Mouse (Mus musculus) gastrocnemius, postnatal 25 days (tissue): Measurements from ENCODE around the gene Casz1. TPM values are rescaled to one million over a fixed set of nuclear protein-coding genes. Genes with fewer than 3 reads are reported as not detected.

ENCODE experiments used
- DNase-seq: peaks from one replicate; pipeline ENCODE4 v3.0.0; 2022
- total RNA-seq, 2 experiments: library from RNA; stranded (reverse); gene quantifications; 1 replicate in 1 of 2; 2 replicates in 1 of 2; pipeline ENCODE4 v1.2.3; 2021

Casz1 gene
- total RNA-seq, 2 experiments from 2014 or later = 27.8 to 30.2 TPM

DNA sequence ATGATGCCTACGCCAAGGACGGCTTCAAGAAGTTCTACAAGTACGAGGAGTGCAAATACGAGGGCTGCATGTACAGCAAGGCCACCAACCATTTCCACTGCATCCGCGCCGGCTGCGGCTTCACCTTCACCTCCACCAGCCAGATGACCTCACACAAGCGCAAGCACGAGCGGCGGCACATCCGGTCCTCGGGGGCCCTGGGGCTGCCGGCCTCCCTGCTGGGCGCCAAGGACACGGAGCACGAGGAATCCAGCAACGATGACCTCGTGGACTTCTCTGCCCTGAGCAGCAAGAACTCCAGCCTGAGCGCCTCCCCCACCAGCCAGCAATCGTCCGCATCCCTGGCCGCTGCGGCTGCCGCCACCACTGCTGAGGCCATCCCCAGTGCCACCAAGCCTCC, 134.3 kb downstream of the Casz1 start:
- no peak for DNase-seq

DNA sequence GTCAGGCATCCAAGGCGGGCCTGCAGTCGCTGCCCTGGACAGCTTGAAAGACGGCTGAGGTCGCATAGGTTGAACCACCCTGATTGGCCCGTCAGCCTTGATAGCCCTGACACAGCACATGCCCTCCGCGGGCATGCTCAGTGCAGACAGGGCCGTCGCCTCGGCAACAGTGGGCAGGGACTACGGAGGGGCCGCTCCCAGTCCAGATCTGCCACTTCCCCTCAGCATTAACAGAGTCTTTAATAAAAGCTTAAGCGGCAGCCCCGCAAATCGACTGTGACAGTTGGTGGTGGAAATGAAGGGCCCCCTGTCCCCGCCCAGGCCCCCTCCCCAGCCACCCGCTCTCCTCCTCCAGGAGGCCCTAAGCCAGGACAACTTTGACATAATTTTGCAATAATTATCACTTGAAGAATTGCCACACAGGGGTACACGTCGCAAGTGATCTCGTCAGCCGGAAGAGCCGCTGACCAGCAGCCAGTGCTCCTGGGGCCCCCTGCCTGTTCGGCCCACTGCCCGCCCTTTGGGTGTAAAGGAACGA, 136.5 kb downstream of the Casz1 start:
- DNase-seq = peak; percentile 64

DNA sequence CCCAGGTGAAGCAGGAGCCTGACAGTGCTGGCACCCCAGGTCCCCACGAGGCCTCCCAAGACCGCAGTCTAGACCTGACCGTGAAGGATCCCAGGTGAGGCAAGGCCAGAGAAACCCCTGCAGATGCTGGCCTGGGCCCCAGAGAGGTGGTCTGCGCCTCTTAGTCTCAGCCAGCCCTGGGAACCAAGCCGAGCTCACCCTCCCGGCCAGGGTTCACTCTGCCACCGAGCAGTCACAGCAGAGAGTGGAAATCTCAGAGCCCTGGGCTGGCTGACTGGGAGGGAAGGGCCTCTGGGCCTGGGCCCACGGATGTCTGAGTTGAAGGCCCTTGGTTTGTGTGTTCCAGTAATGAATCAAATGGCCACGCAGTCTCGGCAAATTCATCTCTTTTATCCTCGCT, 137.1 kb downstream of the Casz1 start:
- DNase-seq = no peak

DNA sequence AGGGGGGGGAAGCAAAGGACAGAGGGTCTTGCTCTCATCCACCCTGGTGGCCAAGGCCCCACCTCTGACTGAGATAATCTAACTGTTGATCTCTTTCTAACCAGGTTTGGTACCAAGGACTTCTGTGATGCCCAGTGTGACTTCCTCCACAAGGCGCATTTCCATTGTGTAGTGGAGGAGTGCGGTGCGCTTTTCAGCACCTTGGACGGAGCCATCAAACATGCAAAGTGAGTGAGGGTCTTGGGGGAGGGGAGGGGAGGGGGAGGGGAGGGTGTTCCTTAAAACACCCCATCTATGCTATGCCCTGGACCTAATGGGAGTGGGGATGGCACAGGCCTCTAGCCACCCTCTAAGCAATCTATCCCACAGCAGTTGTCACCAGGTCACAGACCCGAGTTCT, 138.9 kb downstream of the Casz1 start:
- no peak for DNase-seq

DNA sequence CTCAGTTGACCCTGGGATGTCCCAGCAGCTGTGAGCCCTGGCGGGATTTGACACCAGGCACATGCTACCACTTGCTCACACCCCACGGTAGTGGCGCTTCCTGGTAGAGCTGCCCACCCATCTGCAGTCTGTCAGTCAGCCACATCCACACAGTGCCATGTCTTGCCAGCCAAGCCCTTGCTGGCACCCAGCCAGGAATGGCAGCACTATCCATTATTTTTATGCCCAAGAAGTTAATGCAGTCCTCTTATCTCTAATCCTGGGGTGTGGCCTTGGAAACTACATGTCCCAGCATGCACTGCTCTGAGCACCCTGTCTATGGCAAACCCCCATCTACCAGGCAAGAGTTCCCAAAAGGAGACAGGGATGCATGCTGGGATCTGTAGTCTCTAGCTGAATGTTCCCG, 141.2 kb downstream of the Casz1 start:
- DNase-seq = no peak

DNA sequence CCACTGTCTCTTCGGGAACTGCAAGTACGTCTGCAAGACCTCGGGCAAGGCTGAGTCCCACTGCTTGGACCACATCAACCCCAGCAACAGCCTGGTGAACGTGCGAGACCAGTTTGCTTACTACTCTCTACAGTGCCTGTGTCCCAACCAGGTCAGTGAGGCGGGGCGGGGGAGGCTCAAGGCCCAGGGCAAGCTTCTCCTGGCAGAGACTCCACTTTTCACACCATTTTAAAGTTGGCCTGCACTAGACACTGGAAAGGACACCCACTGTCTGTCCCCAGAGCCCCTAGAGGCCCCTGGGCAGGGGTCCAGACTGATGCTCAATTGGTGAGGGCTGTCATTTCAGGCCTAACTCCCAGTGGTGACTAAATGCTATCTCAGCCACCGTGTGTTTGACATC, 141.8 kb downstream of the Casz1 start:
- no peak for DNase-seq

DNA sequence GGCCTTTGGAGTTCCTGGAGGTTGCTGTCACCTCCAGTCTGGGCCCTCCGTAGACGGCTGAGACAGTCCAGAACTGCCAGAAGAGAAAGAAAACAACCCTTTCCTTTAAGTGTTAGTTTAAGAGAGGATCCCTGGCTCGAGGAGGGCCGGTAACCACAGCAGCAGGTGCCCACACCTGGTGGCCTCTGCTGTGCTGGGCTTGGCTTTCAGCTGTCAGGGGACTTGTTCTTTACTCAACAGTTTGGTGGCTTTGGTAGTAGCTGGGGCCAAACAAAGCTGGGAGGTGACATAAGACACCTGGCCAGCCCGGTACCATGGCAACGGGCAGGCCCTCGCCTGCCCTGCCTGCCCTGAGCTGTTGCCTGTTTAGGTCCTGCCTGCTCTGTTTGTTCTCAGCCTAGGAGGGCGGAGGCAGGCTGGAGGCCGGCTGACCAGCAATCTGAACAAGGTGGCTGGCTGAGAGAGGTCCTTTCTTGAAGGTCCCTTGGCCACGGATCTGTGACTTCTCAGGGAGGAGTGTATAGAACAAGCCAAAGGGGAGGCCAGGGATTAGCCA, 143.7 kb downstream of the Casz1 start:
- no peak for DNase-seq

DNA sequence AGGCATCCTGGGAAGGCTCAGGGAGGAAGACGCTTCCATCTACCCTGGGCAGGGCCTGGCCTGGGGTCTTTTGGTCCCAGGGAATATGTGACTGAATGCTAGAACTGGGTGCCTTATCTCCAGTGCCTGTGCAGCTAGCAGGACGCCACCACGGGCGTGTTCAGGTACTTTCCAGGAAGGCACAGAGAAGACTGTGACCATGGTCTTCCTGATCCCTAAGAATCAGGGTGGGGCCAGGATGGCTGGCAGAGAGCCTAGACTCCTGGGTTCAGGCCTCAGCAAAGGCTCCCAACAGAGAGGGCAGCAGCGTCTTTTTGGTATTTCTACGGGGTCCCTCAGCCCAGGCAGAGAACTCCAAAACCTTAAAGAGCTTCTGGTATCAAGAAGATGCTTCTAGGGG, 146.3 kb downstream of the Casz1 start:
- no peak for DNase-seq

DNA sequence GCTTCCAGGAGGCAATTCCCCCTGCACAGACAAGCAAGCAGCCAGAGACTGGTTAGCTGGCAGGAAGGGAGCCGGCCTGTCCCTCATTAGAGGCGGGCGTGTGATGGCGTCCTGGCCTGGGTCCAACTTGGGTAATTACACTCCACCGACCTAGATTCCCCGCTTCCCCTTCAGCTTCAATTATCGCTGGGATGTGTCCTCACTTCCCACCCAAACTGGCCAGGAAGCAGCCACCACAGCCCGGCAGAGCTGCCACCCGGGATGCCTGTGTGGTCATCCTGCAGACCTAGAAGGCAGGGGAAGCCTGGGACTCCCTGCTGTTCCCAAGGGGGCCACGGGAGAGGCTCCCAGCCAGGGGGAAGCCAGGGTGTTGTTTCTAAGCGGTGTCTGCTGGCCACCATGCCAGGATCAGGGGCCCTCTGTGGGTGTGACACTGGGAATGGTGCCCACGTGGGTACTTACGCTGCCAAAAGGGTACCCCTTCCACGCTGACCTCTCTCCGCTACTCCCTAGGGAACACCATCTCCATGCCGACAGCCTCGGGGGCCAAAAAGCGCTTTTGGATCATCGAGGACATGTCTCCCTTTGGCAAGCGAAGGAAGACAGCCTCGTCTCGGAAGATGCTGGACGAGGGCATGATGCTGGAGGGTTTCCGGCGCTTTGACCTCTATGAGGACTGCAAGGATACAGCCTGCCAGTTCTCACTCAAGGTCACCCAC, 146.9 kb downstream of the Casz1 start:
- DNase-seq = peak; percentile 65

DNA sequence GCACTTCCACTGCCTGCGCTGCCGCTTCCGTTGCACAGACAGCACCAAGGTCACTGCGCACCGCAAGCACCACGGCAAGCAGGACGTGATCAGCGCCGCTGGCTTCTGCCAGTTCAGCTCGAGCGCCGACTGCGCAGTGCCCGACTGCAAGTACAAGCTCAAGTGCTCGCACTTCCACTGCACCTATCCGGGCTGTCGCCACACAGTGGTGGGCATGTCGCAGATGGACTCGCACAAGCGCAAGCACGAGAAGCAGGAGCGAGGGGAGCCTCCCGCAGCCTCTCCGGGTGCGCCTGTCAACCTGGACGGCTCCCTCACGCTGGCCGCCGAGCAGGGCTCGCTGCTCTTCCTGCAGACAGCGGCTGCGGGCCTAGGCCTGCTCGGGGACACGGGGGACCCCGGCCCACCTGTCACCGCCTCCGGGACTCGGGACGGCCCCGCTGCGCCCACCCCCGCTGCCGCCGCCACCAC, 147.6 kb downstream of the Casz1 start:
- DNase-seq = no peak

DNA sequence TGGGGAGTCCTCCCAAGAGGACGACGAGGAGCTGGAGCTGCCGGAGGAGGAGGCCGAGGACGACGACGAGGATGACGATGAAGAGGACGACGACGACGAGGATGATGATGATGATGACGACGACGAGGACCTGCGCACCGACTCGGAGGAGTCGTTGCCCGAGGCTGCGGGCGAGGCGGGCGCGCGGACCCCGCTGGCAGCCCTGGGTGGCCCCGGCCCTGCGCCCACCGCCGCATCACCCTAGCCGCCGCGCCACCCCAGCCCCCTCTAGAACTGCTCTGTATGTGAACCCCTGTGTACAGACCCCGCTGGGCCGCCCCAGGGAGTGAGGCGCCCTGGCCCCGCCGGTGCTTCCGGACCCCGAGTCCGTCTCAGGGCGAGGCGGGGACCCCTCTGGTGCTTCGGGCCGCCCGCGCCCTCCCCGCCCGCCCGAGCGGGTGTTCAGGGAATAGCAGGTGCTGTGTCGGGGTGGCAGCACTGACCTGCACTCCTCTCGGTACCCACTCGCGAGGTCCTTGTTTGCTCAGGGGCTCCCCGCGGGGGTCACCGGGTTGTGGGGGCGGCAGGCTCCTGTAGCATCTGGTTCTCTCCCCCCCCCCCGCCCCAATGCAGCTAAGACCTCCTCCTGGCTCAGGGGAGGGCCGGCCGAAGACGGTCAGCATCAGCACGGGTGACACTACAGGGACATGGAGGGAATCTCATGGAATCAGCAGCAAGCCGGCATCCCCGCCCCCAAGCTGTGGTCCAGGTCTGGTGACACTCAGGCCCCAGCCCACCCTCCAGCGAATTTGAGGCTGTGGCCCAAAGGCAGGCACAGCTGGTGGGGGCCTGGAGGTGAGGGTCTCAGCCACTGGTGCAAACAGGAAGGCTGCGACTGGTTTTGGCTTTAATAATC, 148.3 kb downstream of the Casz1 start:
- DNase-seq = no peak

DNA sequence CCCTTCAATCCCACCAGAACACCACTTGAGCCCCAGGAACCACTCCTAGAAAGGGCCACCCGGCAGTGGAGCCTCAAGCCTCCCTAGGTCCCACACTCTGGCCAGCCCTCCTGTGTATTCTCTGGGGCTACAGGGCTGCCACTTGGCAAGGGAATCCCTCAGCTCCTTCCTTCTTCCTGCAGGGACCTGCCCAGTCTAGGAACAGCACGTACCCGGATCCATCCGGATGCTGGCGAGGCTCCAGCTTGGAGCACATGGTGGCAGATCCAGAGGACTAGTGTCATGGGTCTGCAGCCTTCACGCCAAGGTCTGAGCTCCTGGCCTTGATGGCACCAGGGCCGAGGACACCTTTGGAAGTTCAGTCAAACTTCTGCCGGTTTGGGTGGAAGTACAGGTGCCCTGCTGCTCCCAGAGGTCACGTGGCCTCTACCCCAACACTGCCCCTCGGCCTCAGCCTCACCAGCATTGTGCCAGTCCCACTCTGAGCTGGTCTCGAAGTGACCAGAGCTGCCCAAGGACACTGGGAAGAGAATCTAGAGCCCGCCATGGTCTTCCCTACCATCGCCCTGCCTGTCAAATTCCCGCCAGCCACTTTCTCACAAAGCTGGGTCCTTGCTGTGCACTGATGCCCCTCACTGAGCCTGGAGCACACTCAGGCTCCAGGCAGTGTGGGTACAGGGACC, 151.0 kb downstream of the Casz1 start:
- peak; percentile 76 for DNase-seq

DNA sequence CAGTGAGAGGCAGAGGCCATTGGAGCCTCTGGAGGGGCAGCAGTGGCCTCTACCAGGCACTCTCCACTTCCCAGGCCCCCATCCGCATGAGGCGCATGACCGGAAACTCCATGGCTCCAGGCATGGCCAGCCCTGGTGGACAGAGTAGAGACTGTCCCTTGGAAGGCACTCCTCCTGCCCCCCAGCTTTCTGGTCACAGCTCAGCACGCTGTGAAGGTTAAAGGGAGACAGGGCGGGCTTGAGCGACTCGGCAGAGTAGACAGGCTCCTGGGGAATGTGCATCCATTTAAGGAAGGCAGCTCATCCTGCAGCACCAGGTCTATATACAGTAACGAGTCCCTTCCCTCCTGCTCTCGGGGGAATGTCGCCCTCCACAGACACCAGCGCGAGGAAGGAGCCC, 155.8 kb downstream of the Casz1 start:
- DNase-seq = no peak

DNA sequence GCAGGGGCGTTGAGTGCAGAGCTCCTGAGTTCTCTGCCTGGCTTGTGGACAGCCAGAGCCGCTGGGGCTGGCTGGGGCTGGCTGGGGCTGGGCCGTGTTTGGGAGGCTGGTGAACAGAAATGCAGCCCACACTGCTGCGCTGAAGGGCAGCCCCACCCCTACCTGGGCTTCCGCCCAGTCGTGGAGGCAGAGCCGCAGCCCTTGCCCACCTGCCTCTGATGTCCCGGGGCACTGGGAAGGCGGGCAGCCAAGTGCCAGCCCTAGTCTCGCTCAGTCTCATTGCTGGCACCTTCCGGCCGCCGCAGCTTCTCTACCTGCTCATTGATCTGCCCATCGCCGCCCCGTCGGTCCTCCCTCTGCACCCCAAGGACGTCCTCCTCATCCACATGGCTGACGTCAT, 156.9 kb downstream of the Casz1 start:
- no peak for DNase-seq

DNA sequence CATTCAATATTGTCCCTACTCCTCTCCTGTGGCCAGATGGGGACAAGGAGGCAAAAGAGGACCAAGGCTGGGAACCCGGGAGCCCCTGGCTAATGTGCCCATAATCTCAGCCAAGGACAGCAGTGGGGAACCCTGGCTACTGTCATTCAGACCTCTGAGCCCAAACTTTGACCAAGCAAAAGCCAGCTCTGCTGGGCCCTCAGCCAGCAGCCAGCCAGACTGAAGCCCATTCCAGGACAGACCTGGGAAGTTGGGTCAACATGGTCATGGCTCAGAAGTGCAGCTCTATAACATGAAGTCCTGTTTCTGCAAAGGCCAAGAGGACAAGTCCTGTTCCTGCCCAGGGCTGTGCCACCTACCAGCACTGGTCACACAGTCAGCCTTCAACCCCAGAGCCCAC, 157.9 kb downstream of the Casz1 start:
- no peak for DNase-seq

DNA sequence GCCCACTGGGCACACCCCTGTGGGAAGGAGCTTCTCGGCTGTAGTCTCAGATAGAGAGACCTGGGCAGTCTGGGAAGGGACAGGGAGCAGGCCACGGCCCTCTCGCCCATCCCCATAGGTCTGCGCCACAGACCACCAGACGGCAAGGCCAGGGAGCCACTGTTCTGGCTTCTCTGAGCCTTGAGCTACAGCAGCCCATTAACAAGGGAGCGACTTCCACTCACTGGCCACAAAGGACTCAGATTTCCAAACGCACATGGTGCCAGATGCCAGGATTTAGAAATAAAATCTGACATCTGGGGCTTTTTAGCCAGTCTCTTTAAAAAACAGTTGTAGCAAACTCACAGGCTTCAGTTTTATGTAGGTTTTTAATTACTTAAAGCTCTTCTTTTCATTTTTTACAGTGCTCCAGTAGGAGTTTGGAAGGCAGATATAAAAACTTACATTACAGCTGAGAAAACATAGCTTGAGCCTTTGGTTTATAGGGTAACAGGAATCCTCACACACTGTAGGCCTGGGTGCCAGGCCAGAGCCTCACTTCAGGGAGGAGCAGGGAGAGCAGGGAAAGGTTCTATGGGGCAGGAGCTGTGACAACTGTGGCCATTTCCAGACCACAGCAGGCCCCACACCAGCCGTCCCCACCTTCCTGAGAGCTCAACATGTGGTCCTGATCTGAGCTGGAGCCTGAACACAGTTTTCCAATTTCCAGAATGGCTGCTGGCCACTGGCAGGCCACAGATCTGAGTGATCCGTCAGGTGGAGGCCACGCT, 160.5 kb downstream of the Casz1 start:
- no peak for DNase-seq

DNA sequence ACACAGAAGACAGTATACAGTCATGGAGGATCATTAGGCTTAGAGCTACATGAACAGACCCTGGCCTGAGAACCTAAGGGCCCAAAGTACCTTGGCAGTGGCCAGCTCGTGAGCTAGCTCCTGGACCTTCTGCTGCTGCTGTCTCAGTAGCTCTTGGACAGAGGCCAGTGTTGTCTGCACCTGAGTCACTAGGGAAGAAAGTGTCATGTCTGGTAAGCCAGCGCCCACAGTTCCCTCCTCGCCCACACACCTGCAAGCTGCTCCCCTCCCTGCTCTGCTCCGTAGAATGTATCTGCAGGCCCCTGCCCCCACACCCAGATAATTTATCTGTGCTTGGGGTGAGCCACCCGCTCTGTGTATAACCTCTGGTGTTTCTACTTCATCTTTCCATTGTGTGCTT, 161.9 kb downstream of the Casz1 start:
- DNase-seq = no peak

DNA sequence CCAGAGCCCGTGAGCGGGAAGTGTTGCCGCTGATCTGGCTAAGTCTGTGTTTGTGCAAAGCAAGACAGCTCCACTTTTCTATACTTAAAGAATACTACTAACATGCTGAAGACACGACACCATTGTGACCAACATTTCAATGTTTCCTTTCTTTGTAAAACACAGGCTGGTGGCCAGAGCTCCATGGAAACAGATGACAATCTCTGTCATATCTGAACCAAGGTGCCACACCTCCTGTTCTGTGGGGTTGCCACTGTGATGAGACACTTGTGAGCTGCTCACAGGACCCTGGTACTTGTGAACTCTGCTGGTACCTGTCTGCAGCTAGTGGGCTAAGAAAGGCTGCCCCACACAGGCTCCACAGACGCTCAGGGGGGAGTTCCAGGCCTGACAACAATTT, 164.6 kb downstream of the Casz1 start:
- DNase-seq = no peak

DNA sequence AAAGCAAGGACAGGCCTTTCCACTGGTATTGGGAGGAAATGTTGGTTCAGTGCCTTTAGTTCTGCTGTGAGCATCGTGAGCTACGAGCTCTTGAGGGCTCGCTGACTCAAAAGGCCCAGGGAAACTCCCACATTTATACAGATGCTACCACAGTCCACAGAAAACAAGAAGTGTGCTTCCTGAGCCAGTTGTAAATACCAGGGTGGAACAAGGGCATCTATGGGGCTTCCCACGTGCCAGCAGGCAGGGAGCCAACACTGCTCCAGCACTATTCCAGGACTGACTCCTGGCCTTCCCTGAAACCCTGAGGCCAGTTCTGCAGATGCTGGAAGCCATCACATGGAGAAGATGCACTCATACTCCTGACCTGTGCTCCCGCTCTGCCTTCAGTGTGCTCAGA, 165.4 kb downstream of the Casz1 start:
- no peak for DNase-seq

DNA sequence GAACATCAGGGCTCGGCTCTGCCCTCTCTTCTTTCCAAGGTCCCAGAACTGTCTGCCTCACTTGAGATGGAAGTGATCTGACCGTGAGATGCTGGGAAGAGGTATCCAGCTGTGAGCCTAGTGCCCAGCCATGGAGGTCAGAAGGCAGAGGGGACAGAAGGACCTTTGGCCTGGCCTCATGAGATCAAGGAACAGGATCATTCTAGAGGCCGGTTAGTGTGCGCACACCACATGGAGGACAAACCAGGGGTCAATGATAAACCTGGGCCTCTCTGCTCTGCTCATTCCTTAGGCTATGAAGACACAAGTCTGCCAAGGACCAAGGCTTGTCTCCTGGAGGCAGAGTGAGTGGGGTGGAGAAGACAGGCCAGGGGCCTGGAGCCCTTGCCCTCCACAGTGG, 166.5 kb downstream of the Casz1 start:
- DNase-seq = no peak

DNA sequence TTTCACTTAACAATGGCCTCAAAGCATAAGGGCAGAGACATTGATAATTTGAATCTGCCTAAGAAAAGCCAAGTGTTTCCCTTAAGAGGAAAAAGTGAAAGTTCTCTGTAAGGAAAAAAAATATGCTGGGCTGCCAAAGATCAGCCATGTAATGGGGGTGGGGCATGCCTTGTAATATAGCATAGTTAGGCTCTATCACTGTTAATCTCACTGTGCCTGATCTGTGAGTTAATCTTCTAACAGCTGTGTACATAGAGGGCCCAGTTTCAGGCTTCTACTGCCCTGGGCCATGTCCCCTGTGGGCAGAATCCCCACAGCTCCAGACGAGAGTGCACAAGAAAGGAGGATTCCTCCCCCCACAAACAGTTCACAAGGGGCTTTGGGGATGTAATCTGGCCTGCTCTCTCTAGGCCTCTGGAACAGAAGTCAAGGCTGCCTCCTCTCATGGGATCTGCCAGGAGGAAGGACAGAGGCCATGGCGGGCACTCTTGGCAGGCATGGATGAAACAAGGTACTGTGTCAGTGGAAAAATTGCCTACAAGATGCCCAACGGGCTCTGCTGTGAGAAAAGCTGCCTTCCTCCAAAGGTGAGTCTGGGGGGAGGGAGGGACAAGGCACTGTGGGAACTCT, 167.5 kb downstream of the Casz1 start:
- no peak for DNase-seq
